Mouse (Mus musculus): ENCODE measurements around the gene Shkbp1.

DNA sequence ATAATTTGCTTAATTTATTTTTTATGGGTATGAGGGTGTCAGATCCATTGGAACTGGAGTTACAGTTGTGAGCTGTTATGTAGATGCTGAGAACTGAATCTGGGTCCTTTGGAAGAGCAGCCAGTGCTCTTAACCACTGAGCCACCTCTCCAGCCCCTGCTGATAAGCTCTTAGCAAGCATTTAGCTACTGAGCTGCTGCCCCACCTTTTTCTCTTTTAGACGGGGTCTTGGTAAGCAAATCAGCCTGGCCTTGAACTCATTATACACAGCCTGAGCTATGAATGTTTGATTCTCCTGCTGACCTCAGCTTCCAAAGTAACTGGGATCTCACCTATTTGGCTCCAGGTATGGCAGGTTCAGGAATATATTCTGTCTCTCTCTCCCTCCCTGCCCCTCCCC lies 25.2 kb upstream of the Shkbp1 start:
- TF ChIP-seq GATA1 (IDR thresholded peaks at IDR 0.05; ENCODE audit: borderline replicate concordance, low read length) = no peak
- TF ChIP-seq FLI1 (IDR thresholded peaks at IDR 0.05; ENCODE audit: low read length) = no peak
